ENCODE assay signal across 12 mouse cellular contexts in genomic region chr10:68043973-68044372, GRCm38 (mm10).
A peak's percentile ranks its signal among the peaks of the same experiment; 100 is the strongest.
DNase-seq lines count a peak whose midpoint lies in the region; ATAC-seq and TF ChIP-seq lines count a peak whose summit lies in the region.
"Had no signal": no experiment of that assay in that cellular context is flagged by ENCODE, and none has a peak within 500 bp of the region (broad histone marks: within the 10 kb centered on the region; RNA-seq: fewer than 3 reads in every experiment).

No protein-coding gene starts in this region.

- no peak for TF ChIP-seq CTCF in liver, postnatal 0 days (IDR thresholded peaks at IDR 0.05; ENCODE audit: low read depth)

- no peak overlapping the region for H3K9ac ChIP-seq in liver, embryonic 12.5 days
- no peak overlapping the region for H3K9ac ChIP-seq in liver, postnatal 0 days (replicated peaks)
- H3K9ac ChIP-seq in hindbrain, embryonic 15.5 days, result no peak overlapping the region
- H3K9ac ChIP-seq: kidney, embryonic 15.5 days; lung, embryonic 15.5 days had no signal

- H3K27me3 ChIP-seq in liver, embryonic 12.5 days (replicated peaks), result no peaks in the 10 kb centered on the region
- H3K27me3 ChIP-seq in liver, postnatal 0 days (ENCODE audit: insufficient read depth, low read length), result no peaks in the 10 kb centered on the region
- H3K27me3 ChIP-seq in hindbrain, embryonic 15.5 days, result no peaks in the 10 kb centered on the region
- H3K27me3 ChIP-seq: kidney, embryonic 15.5 days; lung, embryonic 15.5 days had no signal

- 35% methylated on average over 6 of the region's 6 CpGs for WGBS in liver, embryonic 12.5 days (ENCODE audit: insufficient replicate concordance)
- WGBS in liver, postnatal 0 days (ENCODE audit: insufficient replicate concordance), result 59% methylated on average over 6 of the region's 6 CpGs
- 24% methylated on average over 6 of the region's 6 CpGs for WGBS in hindbrain, embryonic 15.5 days

- no peak for DNase-seq in liver, postnatal 0 days
- DNase-seq in ES-CJ7 (ENCODE audit: low read depth, low spot score) (peak; percentile 95), WW6 (ENCODE audit: low read depth, low spot score) (peak; percentile 56)
- DNase-seq in Muller cell, postnatal 12 days (ENCODE audit: inconsistent ontology term), result no peak
- DNase-seq in left cerebral cortex, postnatal 36 days (ENCODE audit: low spot score in 2 of 2), result no peak
- DNase-seq: cerebellum, postnatal 25 days; heart, postnatal 36 days had no signal

- ATAC-seq in liver, embryonic 12.5 days, result peak; percentile 44; the same call in 1 of the 2 replicates
- no peak for ATAC-seq in liver, postnatal 0 days
- ATAC-seq in hindbrain, embryonic 15.5 days (ENCODE audit: low FRiP score, low read depth), result peak; percentile 38; the same call in 1 of the 2 replicates

- no peak overlapping the region for H3K4me3 ChIP-seq in liver, embryonic 12.5 days
- no peak overlapping the region for H3K4me3 ChIP-seq in liver, postnatal 0 days (ENCODE audit: low read depth, low read length)
- H3K4me3 ChIP-seq in hindbrain, embryonic 15.5 days, result no peak overlapping the region
- H3K4me3 ChIP-seq: kidney, embryonic 15.5 days; lung, embryonic 15.5 days; myocyte had no signal

- H3K27ac ChIP-seq in liver, embryonic 12.5 days, result no peak overlapping the region
- H3K27ac ChIP-seq in liver, postnatal 0 days (ENCODE audit: low read depth), result no peak overlapping the region
- H3K27ac ChIP-seq in hindbrain, embryonic 15.5 days (replicated peaks), result no peak overlapping the region
- H3K27ac ChIP-seq: kidney, embryonic 15.5 days; lung, embryonic 15.5 days had no signal

- H3K36me3 ChIP-seq in liver, embryonic 12.5 days, result 0 out of 2 replicates have a peak, but pooled peaks cover 4% of the 10 kb centered on the region
- no peaks in the 10 kb centered on the region for H3K36me3 ChIP-seq in liver, postnatal 0 days (replicated peaks; ENCODE audit: insufficient read depth, low read length)
- H3K36me3 ChIP-seq in hindbrain, embryonic 15.5 days, result no peaks in the 10 kb centered on the region

- TF ChIP-seq EP300 in liver, postnatal 0 days (IDR thresholded peaks at IDR 0.05; ENCODE audit: low read depth), result no peak

- H3K9me3 ChIP-seq in liver, embryonic 12.5 days (replicated peaks), result no peaks in the 10 kb centered on the region
- no peaks in the 10 kb centered on the region for H3K9me3 ChIP-seq in liver, postnatal 0 days (ENCODE audit: low read length)
- H3K9me3 ChIP-seq in hindbrain, embryonic 15.5 days, result no peaks in the 10 kb centered on the region
- H3K9me3 ChIP-seq: kidney, embryonic 15.5 days; lung, embryonic 15.5 days had no signal

- intact Hi-C loops in left cerebral cortex, postnatal 36 days (cut with DNase I), result no loop called here

- H3K4me1 ChIP-seq in liver, embryonic 12.5 days, result peaks cover 5% of the 10 kb centered on the region
- no peaks in the 10 kb centered on the region; the same call in 1 of the 2 replicates for H3K4me1 ChIP-seq in liver, postnatal 0 days (ENCODE audit: insufficient read depth)
- H3K4me1 ChIP-seq in hindbrain, embryonic 15.5 days (replicated peaks), result peaks cover 15% of the 10 kb centered on the region
- H3K4me1 ChIP-seq: kidney, embryonic 15.5 days; lung, embryonic 15.5 days had no signal

- no peak overlapping the region for H3K4me2 ChIP-seq in liver, embryonic 12.5 days
- no peak overlapping the region for H3K4me2 ChIP-seq in liver, postnatal 0 days (ENCODE audit: low read depth, low read length)
- H3K4me2 ChIP-seq in hindbrain, embryonic 15.5 days, result no peak overlapping the region
- H3K4me2 ChIP-seq: kidney, embryonic 15.5 days; lung, embryonic 15.5 days had no signal

Comparison
In these comparisons a context has a peak if more than half of its experiments do, and no peak if none do; other contexts are left out.
1. DNase-seq: peak in ES-CJ7 (single experiment) and WW6 (single experiment); none in liver, postnatal 0 days (single experiment), Muller cell, postnatal 12 days (single experiment) and left cerebral cortex, postnatal 36 days (0 of 2).